Mouse (Mus musculus): ENCODE measurements at regions not wholly inside any gene's neighbourhood (a gene's known extent, or its start where the extent isn't known, plus 50 kb on each side); places are given as distances from the start of the nearest gene placed in this dataset.
A peak's percentile ranks its signal among the peaks of the same experiment; 100 is the strongest.

GRCm38 (mm10) chr13:112043524-112044246 is 234.9 kb upstream of the Map3k1 start:
- H3K4me2 ChIP-seq, result no peak overlapping the region
- H3K9me3 ChIP-seq (replicated peaks), result no peaks in the 10 kb centered on the region
- ATAC-seq (ENCODE audit: insufficient number of reproducible peaks, low FRiP score), result peak; percentile 78
- H3K4me1 ChIP-seq (replicated peaks), result peaks cover 6% of the 10 kb centered on the region
- no peak overlapping the region for H3K9ac ChIP-seq
- no peaks in the 10 kb centered on the region for H3K27me3 ChIP-seq (replicated peaks)
- H3K36me3 ChIP-seq, result no peaks in the 10 kb centered on the region
- no peak overlapping the region for H3K4me3 ChIP-seq
- 90% methylated on average over 13 of the region's 13 CpGs for WGBS
- H3K27ac ChIP-seq (ENCODE audit: poor library complexity, severe bottlenecking), result peak overlapping the region; percentile 29; the same call in 1 of the 2 replicates

GRCm38 (mm10) chr13:112044372-112044771 is 235.6 kb upstream of the Map3k1 start:
- no peak overlapping the region for H3K4me2 ChIP-seq
- no peaks in the 10 kb centered on the region for H3K27me3 ChIP-seq (replicated peaks)
- H3K9ac ChIP-seq, result no peak overlapping the region
- WGBS, result 44% methylated on average over 5 of the region's 5 CpGs
- no peaks in the 10 kb centered on the region for H3K9me3 ChIP-seq (replicated peaks)
- H3K4me1 ChIP-seq (replicated peaks), result peaks cover 6% of the 10 kb centered on the region
- no peak for ATAC-seq (ENCODE audit: insufficient number of reproducible peaks, low FRiP score)
- H3K36me3 ChIP-seq, result no peaks in the 10 kb centered on the region
- H3K27ac ChIP-seq (ENCODE audit: poor library complexity, severe bottlenecking), result no peak overlapping the region
- H3K4me3 ChIP-seq, result no peak overlapping the region

GRCm38 (mm10) chr13:112046247-112047211 is 237.7 kb upstream of the Map3k1 start:
- peak; percentile 87 for ATAC-seq (ENCODE audit: insufficient number of reproducible peaks, low FRiP score)

GRCm38 (mm10) chr13:112047408-112047807 is 238.6 kb upstream of the Map3k1 start:
- ATAC-seq (ENCODE audit: insufficient number of reproducible peaks, low FRiP score), result no peak
- no peaks in the 10 kb centered on the region for H3K27me3 ChIP-seq (replicated peaks)
- H3K4me1 ChIP-seq (replicated peaks), result peaks cover 6% of the 10 kb centered on the region
- no peaks in the 10 kb centered on the region for H3K36me3 ChIP-seq
- no peak overlapping the region for H3K9ac ChIP-seq
- H3K4me2 ChIP-seq, result no peak overlapping the region
- H3K9me3 ChIP-seq (replicated peaks), result no peaks in the 10 kb centered on the region
- no peak overlapping the region for H3K27ac ChIP-seq (ENCODE audit: poor library complexity, severe bottlenecking)
- H3K4me3 ChIP-seq, result no peak overlapping the region
- WGBS, result 28% methylated on average over 3 of the region's 3 CpGs

More at GRCm38 (mm10) chr13:112046247-112047211, 237.7 kb upstream of the Map3k1 start:
- 74% methylated on average over 15 of the region's 15 CpGs for WGBS
- Histone ChIP-seq H3K27me3 (replicated peaks) (no peaks in the 10 kb centered on the region), H3K27ac (ENCODE audit: poor library complexity, severe bottlenecking) (no peak overlapping the region), H3K9me3 (replicated peaks) (no peaks in the 10 kb centered on the region), H3K36me3 (no peaks in the 10 kb centered on the region), H3K4me3 (no peak overlapping the region), H3K4me1 (replicated peaks) (peaks cover 6% of the 10 kb centered on the region), H3K4me2 (peak overlapping the region; percentile 6; the same call in 1 of the 2 replicates), H3K9ac (no peak overlapping the region)

- Histone ChIP-seq H3K4me3 (no peak overlapping the region), H3K9ac (no peak overlapping the region), H3K36me3 (no peaks in the 10 kb centered on the region), H3K27ac (ENCODE audit: poor library complexity, severe bottlenecking) (no peak overlapping the region), H3K27me3 (replicated peaks) (no peaks in the 10 kb centered on the region), H3K4me1 (replicated peaks) (peaks cover 6% of the 10 kb centered on the region), H3K9me3 (replicated peaks) (no peaks in the 10 kb centered on the region), H3K4me2 (no peak overlapping the region)
- no peak for ATAC-seq (ENCODE audit: insufficient number of reproducible peaks, low FRiP score)
- 68% methylated on average over 13 of the region's 13 CpGs for WGBS
Measured at GRCm38 (mm10) chr13:112047874-112048273, 239.1 kb upstream of the Map3k1 start.

- Histone ChIP-seq H3K4me2 (no peak overlapping the region), H3K4me3 (no peak overlapping the region), H3K9ac (no peak overlapping the region), H3K9me3 (replicated peaks) (no peaks in the 10 kb centered on the region), H3K27ac (ENCODE audit: poor library complexity, severe bottlenecking) (no peak overlapping the region), H3K36me3 (no peaks in the 10 kb centered on the region), H3K27me3 (replicated peaks) (no peaks in the 10 kb centered on the region), H3K4me1 (replicated peaks) (peaks cover 6% of the 10 kb centered on the region)
- ATAC-seq (ENCODE audit: insufficient number of reproducible peaks, low FRiP score), result no peak
- 85% methylated on average over 6 of the region's 6 CpGs for WGBS
Measured at GRCm38 (mm10) chr13:112048327-112048726, 239.5 kb upstream of the Map3k1 start.

GRCm38 (mm10) chr13:112050892-112051291 is 237.4 kb upstream of the Ankrd55 start:
- H3K9ac ChIP-seq, result no peak overlapping the region
- H3K4me3 ChIP-seq, result no peak overlapping the region
- no peaks in the 10 kb centered on the region for H3K36me3 ChIP-seq
- H3K9me3 ChIP-seq (replicated peaks), result no peaks in the 10 kb centered on the region
- ATAC-seq (ENCODE audit: insufficient number of reproducible peaks, low FRiP score), result peak; percentile 39; the same call in 1 of the 2 replicates
- 78% methylated on average over 11 of the region's 11 CpGs for WGBS
- no peaks in the 10 kb centered on the region; the same call in 1 of the 2 replicates for H3K4me1 ChIP-seq (replicated peaks)
- peak overlapping the region; percentile 65 for H3K27ac ChIP-seq (ENCODE audit: poor library complexity, severe bottlenecking)
- no peak overlapping the region for H3K4me2 ChIP-seq
- no peaks in the 10 kb centered on the region for H3K27me3 ChIP-seq (replicated peaks)

- Histone ChIP-seq H3K27ac (ENCODE audit: poor library complexity, severe bottlenecking) (peak overlapping the region; percentile 20; the same call in 1 of the 2 replicates), H3K36me3 (no peaks in the 10 kb centered on the region), H3K4me3 (no peak overlapping the region), H3K4me2 (no peak overlapping the region), H3K4me1 (replicated peaks) (no peaks in the 10 kb centered on the region; the same call in 1 of the 2 replicates), H3K9ac (no peak overlapping the region), H3K27me3 (replicated peaks) (no peaks in the 10 kb centered on the region), H3K9me3 (replicated peaks) (no peaks in the 10 kb centered on the region)
- WGBS, result 92% methylated on average over 3 of the region's 3 CpGs
- no peak for ATAC-seq (ENCODE audit: insufficient number of reproducible peaks, low FRiP score)
Measured at GRCm38 (mm10) chr13:112052011-112052410, 236.2 kb upstream of the Ankrd55 start.

GRCm38 (mm10) chr13:112052456-112052855 is 235.8 kb upstream of the Ankrd55 start:
- WGBS, result 63% methylated on average over 3 of the region's 3 CpGs
- Histone ChIP-seq H3K36me3 (no peaks in the 10 kb centered on the region), H3K4me3 (no peak overlapping the region), H3K4me2 (no peak overlapping the region), H3K9ac (no peak overlapping the region), H3K27me3 (replicated peaks) (no peaks in the 10 kb centered on the region), H3K4me1 (replicated peaks) (no peaks in the 10 kb centered on the region; the same call in 1 of the 2 replicates), H3K27ac (ENCODE audit: poor library complexity, severe bottlenecking) (peak overlapping the region; percentile 20; the same call in 1 of the 2 replicates), H3K9me3 (replicated peaks) (no peaks in the 10 kb centered on the region)
- no peak for ATAC-seq (ENCODE audit: insufficient number of reproducible peaks, low FRiP score)

GRCm38 (mm10) chr13:112054879-112055371 is 233.3 kb upstream of the Ankrd55 start:
- 65% methylated on average over 6 of the region's 6 CpGs for WGBS

GRCm38 (mm10) chr13:112058218-112058617 is 230.0 kb upstream of the Ankrd55 start:
- Histone ChIP-seq H3K4me1 (replicated peaks) (peaks cover 6% of the 10 kb centered on the region; the same call in 1 of the 2 replicates), H3K27ac (ENCODE audit: poor library complexity, severe bottlenecking) (no peak overlapping the region), H3K27me3 (replicated peaks) (no peaks in the 10 kb centered on the region), H3K4me3 (no peak overlapping the region), H3K9ac (no peak overlapping the region), H3K9me3 (replicated peaks) (no peaks in the 10 kb centered on the region), H3K36me3 (no peaks in the 10 kb centered on the region), H3K4me2 (no peak overlapping the region)
- 57% methylated on average over 11 of the region's 11 CpGs for WGBS
- ATAC-seq (ENCODE audit: insufficient number of reproducible peaks, low FRiP score), result no peak

More at GRCm38 (mm10) chr13:112054879-112055371, 233.3 kb upstream of the Ankrd55 start:
- no peak overlapping the region for H3K4me3 ChIP-seq
- no peak for ATAC-seq (ENCODE audit: insufficient number of reproducible peaks, low FRiP score)
- no peak overlapping the region for H3K9ac ChIP-seq
- H3K9me3 ChIP-seq (replicated peaks), result no peaks in the 10 kb centered on the region
- H3K27ac ChIP-seq (ENCODE audit: poor library complexity, severe bottlenecking), result no peak overlapping the region
- H3K27me3 ChIP-seq (replicated peaks), result no peaks in the 10 kb centered on the region
- H3K4me2 ChIP-seq, result no peak overlapping the region
- H3K4me1 ChIP-seq (replicated peaks), result peaks cover 4% of the 10 kb centered on the region; the same call in 1 of the 2 replicates
- H3K36me3 ChIP-seq, result no peaks in the 10 kb centered on the region
